Mouse (Mus musculus): ENCODE results near the gene Etv4. TPM values are rescaled to one million over a fixed set of nuclear protein-coding genes. Genes with fewer than 3 reads are reported as not detected.

The Etv4 gene
- total RNA-seq, 2 experiments from 2014 or later: 2.7 to 3.1 TPM

DNA sequence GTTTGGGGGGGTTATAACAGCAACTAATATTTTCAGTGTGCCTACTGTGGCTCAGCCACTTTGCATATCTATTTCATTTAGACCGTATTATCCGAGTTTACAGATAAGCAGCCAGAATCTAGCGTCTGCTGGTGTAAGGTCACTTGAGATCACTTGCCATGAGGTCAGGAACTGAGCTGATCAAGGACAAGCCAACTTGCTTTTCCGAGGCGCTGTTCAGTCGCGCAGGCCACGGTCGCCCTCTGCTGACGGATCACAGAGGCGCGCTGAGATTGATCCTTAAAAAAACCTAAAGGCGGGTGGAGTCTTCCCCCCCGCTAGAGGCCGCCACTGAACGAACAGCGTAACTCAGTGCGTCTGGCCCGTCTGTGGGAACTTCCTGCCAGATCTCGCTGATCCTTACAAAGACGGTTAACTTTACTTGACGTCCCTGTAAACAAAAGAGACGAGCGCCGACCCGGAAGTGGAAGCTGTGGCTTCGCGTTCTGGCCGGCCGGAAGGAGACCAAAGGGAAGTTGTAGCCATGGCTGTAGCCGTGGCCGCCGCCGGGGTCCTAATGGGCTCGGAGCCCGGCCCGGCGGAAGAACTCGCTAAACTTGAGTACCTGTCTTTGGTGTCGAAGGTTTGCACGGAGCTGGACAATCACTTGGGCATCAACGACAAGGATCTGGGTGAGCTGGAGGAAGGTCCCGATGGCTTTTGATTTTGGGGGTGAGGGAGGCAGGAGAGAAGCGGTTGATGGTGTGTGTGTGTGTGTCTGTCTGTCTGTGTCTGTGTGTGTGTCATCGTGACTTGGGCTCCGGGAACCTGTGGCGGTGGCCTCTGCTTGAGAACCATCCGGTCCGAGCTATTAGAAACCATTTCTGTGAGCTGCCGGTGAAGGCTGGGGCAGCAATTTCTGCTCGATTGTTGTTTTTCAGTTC, 52.4 kb downstream of the Etv4 start, which contains the start of gene Dhx8:
TSS of gene Dhx8 (plus strand) at position 402 of the 923 bp plus-strand sequence.
- intact Hi-C loops (cut with DNase I): loop anchor here (1.0 to 10.0 kb wide), 2 partner anchors 73 to 158 kb away; no protein-coding TSS in a partner anchor
- Histone ChIP-seq H3K4me3 (peak within 1 kb of the TSS; percentile 84), H3K27ac (peak within 1 kb of the TSS; percentile 92)
- peak; percentile 97 for DNase-seq
- TF ChIP-seq CTCF (IDR thresholded peaks at IDR 0.05): no peak; the same call in 1 of the 2 replicates

DNA sequence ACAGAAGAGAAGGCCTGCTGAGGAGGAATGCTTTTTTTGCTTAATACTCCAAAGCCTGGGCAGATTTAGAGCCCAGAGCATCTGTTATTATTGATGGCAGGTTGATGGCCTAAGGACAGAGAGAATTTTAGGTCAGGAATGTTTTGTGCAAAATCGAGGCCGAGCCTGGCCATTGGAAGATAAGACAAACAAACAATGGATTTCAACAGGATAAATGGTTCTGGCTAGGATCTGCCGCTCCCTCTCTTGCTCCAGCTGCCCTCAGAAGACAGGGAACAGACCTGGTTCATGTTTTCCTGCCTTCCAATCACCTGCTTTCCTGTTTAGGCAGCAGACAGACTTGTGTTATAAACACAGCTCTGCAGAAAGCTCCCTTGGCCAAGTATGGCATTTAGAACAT, 55.9 kb downstream of the Etv4 start:
- H3K4me3 ChIP-seq: no peak overlapping the region
- intact Hi-C loops (cut with DNase I): no loop called here
- H3K27ac ChIP-seq: no peak overlapping the region
- TF ChIP-seq CTCF (IDR thresholded peaks at IDR 0.05): no peak
- no peak for DNase-seq

DNA sequence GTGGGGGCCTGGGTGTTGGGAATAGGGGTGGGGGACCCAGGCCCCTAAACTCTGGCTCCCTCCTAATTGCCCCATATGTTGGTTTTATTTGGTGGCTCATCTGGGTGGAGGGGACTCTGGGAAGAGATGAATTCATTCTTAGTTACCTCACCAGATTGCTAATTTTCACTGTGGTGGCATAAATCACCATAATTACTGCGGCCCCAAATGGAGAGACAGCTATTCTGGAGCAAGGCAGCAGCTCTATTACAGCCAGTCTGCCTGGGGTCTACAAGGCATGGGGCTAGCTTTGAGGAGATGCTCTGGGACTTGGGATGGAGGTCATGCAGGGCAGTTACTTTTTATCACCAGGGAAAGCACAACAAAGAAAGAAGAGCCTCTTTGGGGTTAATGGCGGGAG, 58.4 kb downstream of the Etv4 start:
- intact Hi-C loops (cut with DNase I): no loop called here
- no peak for DNase-seq
- H3K4me3 ChIP-seq: no peak overlapping the region
- TF ChIP-seq CTCF (IDR thresholded peaks at IDR 0.05): no peak
- peak overlapping the region; percentile 46 for H3K27ac ChIP-seq

DNA sequence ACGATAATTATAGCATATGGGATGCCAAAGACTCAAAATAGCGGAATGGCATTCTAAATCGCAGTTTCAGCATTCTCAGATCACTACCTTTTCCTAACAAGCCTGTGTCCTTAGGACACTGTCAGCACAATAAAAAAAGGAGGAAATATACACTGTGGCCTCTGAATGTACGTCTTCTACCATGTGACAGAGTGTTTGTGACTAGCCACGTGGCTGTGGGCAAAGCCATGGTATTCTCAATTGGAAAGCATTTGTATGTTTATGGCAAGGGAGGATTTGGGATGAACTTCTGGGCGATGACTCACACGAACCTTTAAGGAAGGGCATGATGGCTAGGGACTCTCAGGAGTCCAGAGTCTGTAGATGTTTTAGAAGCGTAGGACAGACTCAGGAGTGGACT, 60.1 kb downstream of the Etv4 start:
- H3K27ac ChIP-seq: no peak overlapping the region
- intact Hi-C loops (cut with DNase I): no loop called here
- no peak for DNase-seq
- no peak for TF ChIP-seq CTCF (IDR thresholded peaks at IDR 0.05)
- no peak overlapping the region for H3K4me3 ChIP-seq

DNA sequence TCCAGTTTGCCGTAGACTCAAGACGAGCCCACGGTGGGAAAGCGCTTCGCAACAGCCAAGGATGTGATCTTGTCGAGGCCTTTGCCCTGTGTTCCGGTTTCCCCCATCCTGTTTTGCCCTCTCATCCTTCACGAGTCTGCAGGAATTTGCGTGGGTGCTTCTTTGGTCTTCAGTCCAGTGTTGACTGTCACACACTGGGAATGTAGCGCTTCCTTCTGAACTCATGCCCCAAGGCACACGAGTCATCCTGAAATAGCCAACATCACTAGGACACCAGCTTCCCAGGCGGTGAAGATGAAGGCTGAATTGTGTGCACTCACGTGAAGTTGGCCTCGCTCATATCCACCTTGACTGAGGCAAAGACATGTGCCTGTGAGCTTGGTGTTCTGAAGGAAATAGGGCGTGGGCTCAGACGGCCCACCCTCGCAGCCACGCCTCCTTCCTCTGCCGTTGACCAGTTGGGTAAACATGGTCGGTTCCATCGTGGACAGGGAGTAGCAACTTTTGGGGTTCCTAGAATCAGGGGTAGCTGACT, 65.1 kb downstream of the Etv4 start:
- peak; percentile 8 for DNase-seq
- intact Hi-C loops (cut with DNase I): no loop called here
- Histone ChIP-seq H3K4me3 (no peak overlapping the region), H3K27ac (no peak overlapping the region)
- TF ChIP-seq CTCF (IDR thresholded peaks at IDR 0.05): no peak

Other genes with a start within 250 kb of the Etv4 start
- gene Brca1, start 233.4 kb downstream of the Etv4 start, total RNA-seq (2021): under 1 TPM; 0.03 to 0.31 TPM
- 10 to 100 TPM; 65.3 to 65.6 TPM for gene Nbr1, start 233.2 kb downstream of the Etv4 start, total RNA-seq (2021)
- gene Tmem106a, start 203.1 kb downstream of the Etv4 start, total RNA-seq (2021): 1 to 10 TPM; 1.0 to 2.6 TPM
- not detected for gene Gm11634, start 186.1 kb downstream of the Etv4 start, total RNA-seq (2021)
- 10 to 100 TPM; 24.2 to 27.4 TPM for gene Rdm1, start 158.2 kb downstream of the Etv4 start, total RNA-seq (2021)
- gene Arl4d, start 119.8 kb downstream of the Etv4 start, total RNA-seq (2021): 10 to 100 TPM in 1 of 2 experiments, 1 to 10 TPM in 1; 6.7 to 13.1 TPM
- 10 to 100 TPM; 13.8 to 15.1 TPM for gene Dhx8, start 52.5 kb downstream of the Etv4 start, total RNA-seq (2021)
- 1 to 10 TPM; 1.1 to 4.7 TPM for gene Meox1, start 109.0 kb upstream of the Etv4 start, total RNA-seq (2021)
- not detected for gene Sost, start 181.6 kb upstream of the Etv4 start, total RNA-seq (2021)
- gene Cfap97d1, start 198.9 kb upstream of the Etv4 start, total RNA-seq (2021): not detected
- 100 to 1,000 TPM; 123 to 129 TPM for gene Dusp3, start 201.6 kb upstream of the Etv4 start, total RNA-seq (2021)
- gene Mpp3, start 243.1 kb upstream of the Etv4 start, total RNA-seq (2021): 10 to 100 TPM; 19.4 to 34.7 TPM

Data from gastrocnemius, adult 2 months (tissue).